Mouse (Mus musculus): ENCODE measurements around the gene Lpar2. TPM values are rescaled to one million over a fixed set of nuclear protein-coding genes. Genes with fewer than 3 reads are reported as not detected.

Gene Lpar2
- polyA plus RNA-seq, 1 experiment from 2014 or later = 0.88 TPM

- H3K4me1 ChIP-seq = peaks cover 31% of the 10 kb centered on the region
- H3K27ac ChIP-seq = no peak overlapping the region
- peaks cover 87% of the 10 kb centered on the region for H3K27me3 ChIP-seq (ENCODE audit: poor library complexity, severe bottlenecking)
- peaks cover 7% of the 10 kb centered on the region; the same call in 1 of the 2 replicates for H3K36me3 ChIP-seq (replicated peaks)
- no peak overlapping the region for H3K4me3 ChIP-seq
- no peak for DNase-seq (ENCODE audit: extremely low spot score, low spot score)
- 59% methylated on average over 3 of the region's 3 CpGs for WGBS
- H3K9me3 ChIP-seq = peaks cover 10% of the 10 kb centered on the region
Observed at GRCm38 (mm10) chr8:69877992-69878391, 55.8 kb downstream of the Lpar2 start.

GRCm38 (mm10) chr8:69879678-69880077 lies 57.4 kb downstream of the Lpar2 start:
- WGBS = 66% methylated on average over 8 of the region's 8 CpGs
- Histone ChIP-seq H3K27me3 (ENCODE audit: poor library complexity, severe bottlenecking) (peaks cover 97% of the 10 kb centered on the region), H3K4me1 (peaks cover 28% of the 10 kb centered on the region), H3K4me3 (no peak overlapping the region), H3K27ac (no peak overlapping the region), H3K9me3 (peaks cover 10% of the 10 kb centered on the region), H3K36me3 (replicated peaks) (no peaks in the 10 kb centered on the region)
- DNase-seq (ENCODE audit: extremely low spot score, low spot score) = no peak

Other genes with a start within 250 kb of the Lpar2 start
- gene Zfp868, start 196.9 kb upstream of the Lpar2 start, polyA plus RNA-seq (2016; fragmentation: Nextera tagmentation; extraction: Ambion mirVana) = 29.4 and 30.7 TPM in 2 replicates
- 2.1 and 2.6 TPM in 2 replicates for gene Zfp964, start 167.9 kb upstream of the Lpar2 start, polyA plus RNA-seq (2016; fragmentation: Nextera tagmentation; extraction: Ambion mirVana)
- gene Zfp869, start 111.7 kb upstream of the Lpar2 start, polyA plus RNA-seq (2016; fragmentation: Nextera tagmentation; extraction: Ambion mirVana) = 31.6 and 33.6 TPM in 2 replicates
- gene Zfp963, start 72.5 kb upstream of the Lpar2 start, polyA plus RNA-seq (2016; fragmentation: Nextera tagmentation; extraction: Ambion mirVana) = 4.6 and 5.8 TPM in 2 replicates
- 0.21 and 0.82 TPM in 2 replicates for gene Gm20422, start 47.5 kb upstream of the Lpar2 start, polyA plus RNA-seq (2016; fragmentation: Nextera tagmentation; extraction: Ambion mirVana)
- 59.0 and 63.1 TPM in 2 replicates for gene Atp13a1, start 31.3 kb upstream of the Lpar2 start, polyA plus RNA-seq (2016; fragmentation: Nextera tagmentation; extraction: Ambion mirVana)
- gene Zfp866, start 31.3 kb upstream of the Lpar2 start, polyA plus RNA-seq (2016; fragmentation: Nextera tagmentation; extraction: Ambion mirVana) = 33.0 and 34.8 TPM in 2 replicates
- gene Gmip, start 13.8 kb upstream of the Lpar2 start, polyA plus RNA-seq (2016; fragmentation: Nextera tagmentation; extraction: Ambion mirVana) = 6.5 and 6.7 TPM in 2 replicates
- 41.6 and 45.7 TPM in 2 replicates for gene Pbx4, start 10.1 kb downstream of the Lpar2 start, polyA plus RNA-seq (2016; fragmentation: Nextera tagmentation; extraction: Ambion mirVana)
- gene Cilp2, start 65.3 kb downstream of the Lpar2 start, polyA plus RNA-seq (2016; fragmentation: Nextera tagmentation; extraction: Ambion mirVana) = 0.36 and 0.53 TPM in 2 replicates
- 5.1 and 5.3 TPM in 2 replicates for gene Tssk6, start 79.8 kb downstream of the Lpar2 start, polyA plus RNA-seq (2016; fragmentation: Nextera tagmentation; extraction: Ambion mirVana)
- gene Ndufa13, start 80.1 kb downstream of the Lpar2 start, polyA plus RNA-seq (2016; fragmentation: Nextera tagmentation; extraction: Ambion mirVana) = 165 and 170 TPM in 2 replicates
- gene Yjefn3, start 80.3 kb downstream of the Lpar2 start, polyA plus RNA-seq (2016; fragmentation: Nextera tagmentation; extraction: Ambion mirVana) = 3.8 and 5.1 TPM in 2 replicates
- gene Gatad2a, start 174.0 kb downstream of the Lpar2 start, polyA plus RNA-seq (2016; fragmentation: Nextera tagmentation; extraction: Ambion mirVana) = 51.7 and 57.1 TPM in 2 replicates
- 54.5 and 58.6 TPM in 2 replicates for gene Mau2, start 220.3 kb downstream of the Lpar2 start, polyA plus RNA-seq (2016; fragmentation: Nextera tagmentation; extraction: Ambion mirVana)
- gene Sugp1, start 220.4 kb downstream of the Lpar2 start, polyA plus RNA-seq (2016; fragmentation: Nextera tagmentation; extraction: Ambion mirVana) = 53.4 and 55.3 TPM in 2 replicates

Measured in forebrain, embryonic 10.5 days (tissue).